Mouse (Mus musculus) testis, adult 2 months (tissue): ENCODE measurements around the gene Glrb.

Experiments used
- CTCF ChIP-seq: fragments of 200-500 bp; IDR thresholded peaks from 2 replicates; pipeline ENCODE4 v1.5.1; 2012; ENCODE audit warnings: low read depth, mild to moderate bottlenecking, inconsistent platforms, low read length, moderate library complexity; ENCODE audit not compliant: control insufficient read depth, insufficient read depth, insufficient replicate concordance
- POLR2A ChIP-seq: fragments of 200-500 bp; IDR thresholded peaks from 2 replicates; pipeline ENCODE4 v1.6.1; 2012; ENCODE audit warnings: low read depth, mild to moderate bottlenecking, inconsistent platforms, low read length, moderate library complexity; ENCODE audit not compliant: control insufficient read depth

DNA sequence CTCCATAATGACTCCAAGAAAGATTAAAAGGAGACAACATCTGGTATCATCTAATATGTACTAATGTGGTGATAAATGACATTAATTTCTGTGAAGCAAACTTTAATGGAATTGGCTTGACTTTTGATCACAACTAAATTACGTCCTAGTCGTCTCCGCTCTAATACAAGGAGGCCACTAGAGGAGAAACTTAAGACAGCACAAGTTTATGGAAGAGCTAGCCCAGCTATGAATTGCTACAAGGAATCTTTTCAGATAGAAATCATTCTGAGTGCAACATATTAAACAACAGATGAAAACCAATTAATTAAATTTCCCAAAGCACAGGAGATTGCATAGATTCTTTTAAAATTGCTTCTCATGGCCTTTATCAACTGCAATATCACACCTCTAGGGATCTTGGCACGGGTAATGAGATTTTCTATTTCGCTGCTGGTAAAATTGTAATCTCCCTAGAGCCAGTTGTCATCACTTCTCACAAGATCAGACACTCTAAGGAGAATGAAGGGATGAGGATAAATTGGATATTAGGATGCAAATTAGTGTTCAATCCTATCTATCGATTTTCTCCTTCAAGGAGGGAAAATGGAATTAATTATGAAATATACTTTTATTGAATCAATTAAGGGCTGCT lies 32.7 kb downstream of the Glrb start:
- no peak for TF ChIP-seq CTCF
- TF ChIP-seq POLR2A: no peak
